Comparison of ENCODE assay signal across 8 mouse cellular contexts in the genomic region with DNA sequence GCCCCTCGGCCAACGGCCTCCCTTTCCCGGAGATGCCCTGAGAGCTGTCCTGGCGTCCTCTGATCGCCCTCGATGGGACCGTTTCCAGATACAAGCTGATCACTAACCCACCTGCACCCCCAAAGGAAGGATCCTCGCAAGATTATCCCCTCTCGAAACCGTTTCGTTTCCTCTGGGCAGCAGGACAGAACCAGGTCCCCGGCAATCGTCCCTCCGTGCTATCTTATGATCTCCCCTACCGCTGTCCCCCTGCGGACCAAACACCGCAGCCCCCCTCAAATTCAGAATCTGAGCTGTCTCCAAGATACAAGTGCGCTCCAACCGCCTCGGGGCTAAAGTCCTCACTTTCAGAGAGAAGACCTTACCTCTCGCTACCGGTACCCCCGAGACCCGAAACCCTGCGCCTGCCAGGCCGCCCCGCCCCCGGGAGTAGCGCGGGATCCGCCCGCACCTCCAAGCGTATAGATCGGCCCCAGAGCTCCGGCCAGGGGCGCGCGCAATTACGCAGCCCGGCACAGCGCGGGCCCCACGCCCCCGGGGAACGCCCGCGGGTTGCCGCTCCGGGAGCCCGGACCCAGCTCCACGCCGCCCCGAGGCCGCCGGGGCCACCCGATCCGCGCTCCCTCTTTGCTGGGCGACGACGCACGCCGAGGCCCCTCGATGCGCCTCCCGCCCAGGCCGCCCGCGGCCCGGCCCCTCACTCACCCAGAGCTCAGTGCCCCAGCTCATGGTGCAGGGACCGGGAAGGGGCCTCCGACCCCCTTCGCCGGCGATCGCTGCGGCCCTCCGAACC. TPM values are rescaled to one million over a fixed set of nuclear protein-coding genes. Genes with fewer than 3 reads are reported as not detected.
DNase-seq lines count a peak whose midpoint lies in the region; ATAC-seq and TF ChIP-seq lines count a peak whose summit lies in the region.

No protein-coding gene starts in this region.

- H3K4me2 ChIP-seq in forebrain, embryonic 16.5 days (ENCODE audit: low read length): peak overlapping the region; percentile 88
- H3K4me2 ChIP-seq in intestine, postnatal 0 days (replicated peaks; ENCODE audit: low read depth): peak overlapping the region; percentile 99
- H3K4me2 ChIP-seq in stomach, embryonic 14.5 days (replicated peaks; ENCODE audit: low read depth, low read length): peak overlapping the region; percentile 98

- H3K79me2 ChIP-seq in macrophage (ENCODE audit: inconsistent target): peaks cover 66% of the 10 kb centered on the region

- no peak for TF ChIP-seq CTCF in intestine, postnatal 0 days (IDR thresholded peaks at IDR 0.05; ENCODE audit: low read depth)

- H3K27me3 ChIP-seq in forebrain, embryonic 16.5 days (replicated peaks; ENCODE audit: control insufficient read depth, insufficient read depth, low read length): no peaks in the 10 kb centered on the region
- no peaks in the 10 kb centered on the region for H3K27me3 ChIP-seq in intestine, postnatal 0 days (replicated peaks; ENCODE audit: control insufficient read depth, insufficient read depth, low read length)
- no peaks in the 10 kb centered on the region for H3K27me3 ChIP-seq in stomach, embryonic 14.5 days (ENCODE audit: control insufficient read depth, insufficient read depth, low read length)

- peak; percentile 45 for DNase-seq in CD4-positive, CD25-positive, alpha-beta regulatory T cell, adult 2 months (ENCODE audit: low read depth, low spot score)
- peak; percentile 42 for DNase-seq in thymus, postnatal 0 days (ENCODE audit: low spot score)
- no peak for DNase-seq in thymus, postnatal 36 days

- ATAC-seq in CD4-positive, CD25-positive, alpha-beta regulatory T cell, adult 4 months: no peak
- peak; percentile 65 for ATAC-seq in forebrain, embryonic 16.5 days
- peak; percentile 49 for ATAC-seq in intestine, postnatal 0 days
- ATAC-seq in stomach, embryonic 14.5 days (ENCODE audit: insufficient number of reproducible peaks, insufficient read depth, low FRiP score, low read depth): peak; percentile 62

- H3K4me3 ChIP-seq in forebrain, embryonic 16.5 days (replicated peaks; ENCODE audit: low read length): peak overlapping the region; percentile 88
- H3K4me3 ChIP-seq in intestine, postnatal 0 days (ENCODE audit: low read depth, low read length): peak overlapping the region; percentile 95
- peak overlapping the region; percentile 95 for H3K4me3 ChIP-seq in macrophage (ENCODE audit: inconsistent target)
- peak overlapping the region; percentile 79 for H3K4me3 ChIP-seq in stomach, embryonic 14.5 days (ENCODE audit: low read depth, low read length)

- H3K9me3 ChIP-seq in forebrain, embryonic 16.5 days (ENCODE audit: control insufficient read depth, low read length): no peaks in the 10 kb centered on the region
- H3K9me3 ChIP-seq in intestine, postnatal 0 days (ENCODE audit: control insufficient read depth): no peaks in the 10 kb centered on the region
- H3K9me3 ChIP-seq in stomach, embryonic 14.5 days (ENCODE audit: control insufficient read depth, low read depth, low read length): no peaks in the 10 kb centered on the region

- peak overlapping the region; percentile 72 for H3K27ac ChIP-seq in forebrain, embryonic 16.5 days (ENCODE audit: low read length)
- H3K27ac ChIP-seq in intestine, postnatal 0 days (ENCODE audit: low read depth, low read length): peak overlapping the region; percentile 62
- peak overlapping the region; percentile 75 for H3K27ac ChIP-seq in macrophage
- H3K27ac ChIP-seq in stomach, embryonic 14.5 days (ENCODE audit: low read length): peak overlapping the region; percentile 62

- under 1% methylated on average over 69 of the region's 78 CpGs for WGBS in forebrain, embryonic 16.5 days
- under 1% methylated on average over 75 of the region's 78 CpGs for WGBS in intestine, postnatal 0 days
- 1% methylated on average over 75 of the region's 78 CpGs for WGBS in macrophage (ENCODE audit: missing documents)
- under 1% methylated on average over 72 of the region's 78 CpGs for WGBS in stomach, embryonic 14.5 days

- H3K4me1 ChIP-seq in forebrain, embryonic 16.5 days (replicated peaks; ENCODE audit: control insufficient read depth, insufficient read depth, low read length): peaks cover 14% of the 10 kb centered on the region
- H3K4me1 ChIP-seq in intestine, postnatal 0 days (replicated peaks; ENCODE audit: control insufficient read depth, insufficient read depth, low read length): no peaks in the 10 kb centered on the region
- peaks cover 20% of the 10 kb centered on the region; the same call in 1 of the 2 replicates for H3K4me1 ChIP-seq in stomach, embryonic 14.5 days (ENCODE audit: control insufficient read depth, insufficient read depth, low read length)

- H3K9ac ChIP-seq in forebrain, embryonic 16.5 days (replicated peaks; ENCODE audit: low read depth, low read length): peak overlapping the region; percentile 90
- H3K9ac ChIP-seq in intestine, postnatal 0 days (ENCODE audit: low read depth, low read length): peak overlapping the region; percentile 88
- H3K9ac ChIP-seq in stomach, embryonic 14.5 days (replicated peaks; ENCODE audit: low read depth, low read length): peak overlapping the region; percentile 90

- no peaks in the 10 kb centered on the region for H3K36me3 ChIP-seq in forebrain, embryonic 16.5 days (ENCODE audit: control insufficient read depth, insufficient read depth)
- no peaks in the 10 kb centered on the region for H3K36me3 ChIP-seq in intestine, postnatal 0 days (ENCODE audit: control insufficient read depth, insufficient read depth)
- H3K36me3 ChIP-seq in macrophage (ENCODE audit: inconsistent target): no peaks in the 10 kb centered on the region
- peaks cover 1% of the 10 kb centered on the region; the same call in 1 of the 2 replicates for H3K36me3 ChIP-seq in stomach, embryonic 14.5 days (ENCODE audit: control insufficient read depth, insufficient read depth, low read length)

RNA-seq across cellular contexts. Expression of a gene that starts 0.5 kb away (rescaled TPM):
- polyA plus RNA-seq in CD4-positive, CD25-positive, alpha-beta regulatory T cell, adult 4 months (2017; shearing (Covaris generic)): 10 to 100 TPM; 78.2 to 90.0 TPM
- 45.6 and 59.9 TPM in 2 replicates for polyA plus RNA-seq in thymus, postnatal 0 days (2015; fragmentation: Nextera tagmentation; extraction: Ambion mirVana)
- 19.7 and 23.2 TPM in 2 replicates for polyA plus RNA-seq in forebrain, embryonic 16.5 days (2015; fragmentation: Nextera tagmentation; extraction: Ambion mirVana)
- polyA plus RNA-seq in intestine, postnatal 0 days (2015; fragmentation: Nextera tagmentation; extraction: Ambion mirVana): 10.4 and 11.8 TPM in 2 replicates
- total RNA-seq in macrophage (2018; cell fraction: chromatin; rRNA removed): 100 to 1,000 TPM; 230 to 652 (median 349) TPM
- total RNA-seq in macrophage (2018; cell fraction: cytosol; rRNA removed): 10 to 100 TPM; 45.7 to 98.1 (median 65.6) TPM
- 100 to 1,000 TPM; 117 to 400 (median 216) TPM for total RNA-seq in macrophage (2018; cell fraction: nucleus; rRNA removed)
- polyA plus RNA-seq in macrophage (2018): 77.2 to 118 TPM (median 110 TPM) in 3 replicates
- 36.5 and 39.2 TPM in 2 replicates for polyA plus RNA-seq in stomach, embryonic 14.5 days (2014; fragmentation: Nextera tagmentation; extraction: Ambion mirVana)

RNA-seq across cellular contexts. Expression of a gene that starts 10.8 kb away (rescaled TPM):
- polyA plus RNA-seq in CD4-positive, CD25-positive, alpha-beta regulatory T cell, adult 4 months (2017; shearing (Covaris generic)): 10 to 100 TPM; 56.6 to 60.7 TPM
- polyA plus RNA-seq in thymus, postnatal 0 days (2015; fragmentation: Nextera tagmentation; extraction: Ambion mirVana): 21.7 and 24.1 TPM in 2 replicates
- polyA plus RNA-seq in forebrain, embryonic 16.5 days (2015; fragmentation: Nextera tagmentation; extraction: Ambion mirVana): 39.5 and 42.2 TPM in 2 replicates
- polyA plus RNA-seq in intestine, postnatal 0 days (2015; fragmentation: Nextera tagmentation; extraction: Ambion mirVana): 46.8 and 48.3 TPM in 2 replicates
- total RNA-seq in macrophage (2018; cell fraction: chromatin; rRNA removed): 100 to 1,000 TPM; 139 to 319 (median 251) TPM
- total RNA-seq in macrophage (2018; cell fraction: cytosol; rRNA removed): 10 to 100 TPM; 30.7 to 54.7 (median 44.4) TPM
- 100 to 1,000 TPM in 15 of 26 experiments, 10 to 100 TPM in 11; 80.4 to 185 (median 108) TPM for total RNA-seq in macrophage (2018; cell fraction: nucleus; rRNA removed)
- polyA plus RNA-seq in macrophage (2018): 44.0 to 60.9 TPM (median 45.0 TPM) in 3 replicates
- 33.5 and 39.8 TPM in 2 replicates for polyA plus RNA-seq in stomach, embryonic 14.5 days (2014; fragmentation: Nextera tagmentation; extraction: Ambion mirVana)

Comparison
In these comparisons a context has a peak if more than half of its experiments do, and no peak if none do; other contexts are left out.
1. DNase-seq: peak in CD4-positive, CD25-positive, alpha-beta regulatory T cell, adult 2 months (single experiment) and thymus, postnatal 0 days (single experiment); none in thymus, postnatal 36 days (0 of 2).
2. Peak in every context shown above with its lines, with median percentiles within 50 percentile points of each other: H3K27ac ChIP-seq, H3K4me2 ChIP-seq, H3K4me3 ChIP-seq and H3K9ac ChIP-seq.